Mouse (Mus musculus) cerebellum, adult 2 months (tissue): ENCODE results near the gene Hyal1.

Experiments
- CTCF ChIP-seq: fragments of 200-500 bp; IDR thresholded peaks from 2 replicates; pipeline ENCODE4 v1.5.1; 2011; ENCODE audit warnings: low read depth, mild to moderate bottlenecking, control low read depth, low read length, moderate library complexity, borderline replicate concordance; ENCODE audit not compliant: insufficient read depth
- POLR2A ChIP-seq: fragments of 200-500 bp; IDR thresholded peaks from 2 replicates; pipeline ENCODE4 v1.6.1; 2011; ENCODE audit warnings: low read length, control low read depth, borderline replicate concordance; ENCODE audit not compliant: insufficient read depth

GRCm38 (mm10) chr9:107554319-107554825 lies 22.4 kb upstream of the Hyal1 start:
- peak; percentile 91 for TF ChIP-seq POLR2A
- no peak for TF ChIP-seq CTCF
